Mouse (Mus musculus): Measurements from ENCODE around the gene Lcn8.

GRCm38 (mm10) chr2:25652902-25653301 is at the start of gene Lcn8:
- TF ChIP-seq CTCF (IDR thresholded peaks at IDR 0.05; ENCODE audit: borderline replicate concordance, extremely low read depth, insufficient read depth, insufficient read length) (no peak), POLR2A (IDR thresholded peaks at IDR 0.05; ENCODE audit: borderline replicate concordance, extremely low read depth, insufficient read depth, insufficient read length, poor library complexity, severe bottlenecking) (no peak)

All from brain, embryonic 14.5 days (tissue).